Mouse (Mus musculus): ENCODE measurements around the gene BC107364.
"Not testable (repeated sequence)": the region's sequence is repeated elsewhere in the genome, so short reads cannot be mapped to it uniquely, and the experiment has no call there.

Gene BC107364

DNA sequence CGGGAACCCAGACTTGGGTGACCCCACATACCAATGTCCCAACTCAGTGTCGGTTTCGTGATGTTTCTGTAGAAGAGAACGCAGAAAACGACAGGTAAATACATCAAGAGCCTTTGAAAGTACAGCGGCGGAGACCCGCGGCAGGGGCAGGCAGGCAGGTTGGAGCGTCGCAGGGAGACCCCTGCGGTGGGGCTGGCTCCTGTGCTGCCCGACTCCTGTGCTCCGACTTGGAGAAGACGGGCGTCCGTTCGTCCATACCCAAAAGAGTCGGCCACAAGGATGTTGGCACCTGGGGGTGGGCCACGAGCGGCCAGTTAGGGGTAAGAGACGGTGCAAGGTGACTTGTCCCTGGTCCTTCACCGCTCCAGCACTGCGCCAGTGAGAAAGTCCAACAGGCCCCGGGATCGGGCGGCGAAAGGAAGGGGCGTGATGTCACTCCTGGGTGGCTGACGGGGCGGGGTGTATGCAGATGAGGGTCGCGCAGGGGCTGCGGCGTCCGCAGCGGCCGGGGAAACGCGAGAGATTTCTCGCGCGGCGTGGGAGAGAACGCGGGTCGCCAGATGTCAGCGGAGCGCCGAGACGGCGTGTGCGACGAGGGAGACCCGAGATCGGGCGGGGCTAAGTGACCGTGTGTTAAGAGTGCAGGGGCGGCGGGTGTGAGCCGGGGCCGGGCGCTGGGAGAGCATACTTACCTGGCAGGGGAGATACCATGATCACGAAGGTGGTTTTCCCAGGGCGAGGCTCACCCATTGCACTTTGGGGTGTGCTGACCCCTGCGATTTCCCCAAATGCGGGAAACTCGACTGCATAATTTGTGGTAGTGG lies 2.1 kb downstream of the BC107364 start:
- not testable (repeated sequence) for DNase-seq

GRCm38 (mm10) chr3:96445436-96445835 lies 6.7 kb downstream of the BC107364 start:
- DNase-seq = no peak

- peak; percentile 66 to 77 for DNase-seq
Observed at GRCm38 (mm10) chr3:96440578-96440977, 11.5 kb downstream of the BC107364 start.

- no peak for DNase-seq
Observed at GRCm38 (mm10) chr3:96435557-96436091, 16.5 kb downstream of the BC107364 start.

GRCm38 (mm10) chr3:96432207-96432606 lies 19.9 kb downstream of the BC107364 start:
- no peak for DNase-seq

- DNase-seq = no peak
Observed at GRCm38 (mm10) chr3:96429819-96430132, 22.3 kb downstream of the BC107364 start.

DNA sequence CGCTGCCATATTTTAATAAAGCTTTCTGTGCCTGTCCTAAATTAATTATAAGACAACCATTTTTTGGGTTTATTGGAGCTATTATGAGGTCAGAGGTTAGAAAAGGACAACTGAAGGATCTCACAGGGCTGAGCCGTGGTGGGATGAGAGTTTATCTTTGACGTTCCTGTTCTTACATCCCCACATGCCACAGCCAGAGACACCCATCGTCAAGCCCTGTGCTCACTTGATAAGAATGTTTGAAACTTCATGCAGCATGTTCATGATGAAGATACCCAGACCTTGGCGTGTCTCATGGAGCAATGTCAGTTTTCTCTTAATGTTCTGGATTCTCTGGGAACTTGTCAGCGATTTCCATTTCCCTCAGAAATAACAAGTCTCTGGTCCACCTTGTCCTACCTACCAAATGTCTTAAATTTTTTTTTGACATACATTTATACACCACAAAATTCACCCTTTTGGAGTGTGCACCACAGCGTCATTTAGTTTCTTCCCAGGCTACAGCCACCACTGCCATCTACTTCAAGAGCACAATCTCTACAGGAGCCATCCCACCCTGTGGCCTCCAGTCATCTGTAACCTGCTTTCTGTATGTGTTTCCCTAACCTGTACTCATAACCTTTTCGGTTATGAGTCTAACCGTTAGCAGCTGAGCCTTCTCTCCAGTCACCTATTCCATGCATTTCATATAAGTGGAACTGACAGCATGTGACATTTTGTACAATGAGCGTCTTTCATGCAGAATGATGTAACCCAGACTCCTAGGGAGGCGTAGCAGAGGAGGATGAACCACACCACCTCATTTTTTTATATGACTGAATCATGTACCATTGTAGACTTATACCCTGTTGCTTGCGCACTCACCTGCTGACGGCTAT lies 22.9 kb downstream of the BC107364 start:
- DNase-seq = no peak

DNA sequence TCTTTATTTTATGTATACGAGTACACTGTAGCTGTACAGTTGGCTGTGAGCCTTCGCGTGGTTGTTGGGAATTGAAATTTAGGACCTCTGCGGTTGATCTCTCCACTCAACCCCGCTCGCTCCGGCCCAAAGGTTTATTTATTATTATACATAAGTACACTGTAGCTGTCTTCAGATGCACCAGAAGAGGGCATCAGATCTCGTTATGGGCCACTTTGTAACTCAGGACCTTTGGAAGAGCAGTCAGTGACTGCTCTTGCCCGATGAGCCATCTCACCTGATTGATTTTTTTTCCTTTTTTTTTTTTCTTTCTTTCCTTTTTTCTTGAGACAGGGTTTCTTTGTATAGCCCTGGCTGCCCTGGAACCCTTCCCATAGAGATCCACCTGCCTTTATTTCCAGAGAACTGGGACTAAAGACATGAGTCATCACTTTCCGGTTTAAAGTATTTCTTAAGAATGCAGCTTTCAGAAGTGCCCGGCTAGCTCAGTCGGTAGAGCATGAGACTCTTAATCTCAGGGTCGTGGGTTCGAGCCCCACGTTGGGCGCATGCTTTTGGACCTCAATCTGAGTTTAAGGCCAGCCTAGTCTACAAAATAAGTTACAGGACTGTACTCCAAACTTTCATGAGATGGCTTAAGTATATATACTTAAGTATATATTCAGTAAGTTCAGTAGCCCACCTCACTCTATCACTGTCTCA lies 24.2 kb downstream of the BC107364 start:
- no peak for DNase-seq

GRCm38 (mm10) chr3:96427311-96427710 lies 24.8 kb downstream of the BC107364 start:
- DNase-seq = no peak

- no peak for DNase-seq
Observed at GRCm38 (mm10) chr3:96426268-96426667, 25.8 kb downstream of the BC107364 start.

DNA sequence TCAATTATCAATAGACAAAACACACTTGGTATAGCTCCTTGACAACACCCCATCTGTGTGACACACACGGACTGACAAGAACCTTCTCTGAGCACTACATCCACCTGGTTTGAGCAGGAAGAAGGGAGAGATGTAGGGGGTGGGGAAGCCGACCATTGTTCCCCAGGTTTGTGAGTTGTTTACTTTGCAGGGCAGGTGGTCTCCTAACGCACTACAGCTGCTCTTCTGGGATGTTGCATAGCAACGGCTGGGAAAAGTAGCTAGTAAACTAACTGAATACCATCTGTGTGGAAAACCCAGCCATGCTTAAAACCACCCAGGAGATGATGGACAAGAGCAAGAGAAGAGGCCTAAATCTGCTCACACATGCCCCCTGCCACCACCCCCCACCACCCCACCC lies 27.7 kb downstream of the BC107364 start:
- DNase-seq = not testable (repeated sequence)

DNA sequence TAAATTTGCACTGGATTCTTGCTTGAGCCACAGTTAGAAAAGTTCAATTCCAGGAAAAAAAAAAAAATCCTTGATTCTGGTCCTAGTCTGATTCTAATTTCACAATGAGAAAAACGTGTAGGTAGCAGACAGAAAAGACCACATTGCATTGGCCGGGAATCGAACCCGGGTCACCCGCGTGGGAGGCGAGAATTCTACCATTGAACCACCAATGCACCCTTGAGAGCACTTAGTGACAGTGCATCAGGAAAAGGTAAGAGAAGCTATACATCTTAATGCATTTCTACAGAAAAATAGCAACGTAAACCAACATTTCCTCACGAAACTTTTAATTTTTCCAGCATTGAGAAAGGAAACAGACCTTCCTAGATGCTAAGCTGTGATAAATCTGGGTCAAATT lies 28.2 kb downstream of the BC107364 start:
- no peak for DNase-seq

GRCm38 (mm10) chr3:96420796-96421195 lies 31.3 kb downstream of the BC107364 start:
- DNase-seq = no peak

DNA sequence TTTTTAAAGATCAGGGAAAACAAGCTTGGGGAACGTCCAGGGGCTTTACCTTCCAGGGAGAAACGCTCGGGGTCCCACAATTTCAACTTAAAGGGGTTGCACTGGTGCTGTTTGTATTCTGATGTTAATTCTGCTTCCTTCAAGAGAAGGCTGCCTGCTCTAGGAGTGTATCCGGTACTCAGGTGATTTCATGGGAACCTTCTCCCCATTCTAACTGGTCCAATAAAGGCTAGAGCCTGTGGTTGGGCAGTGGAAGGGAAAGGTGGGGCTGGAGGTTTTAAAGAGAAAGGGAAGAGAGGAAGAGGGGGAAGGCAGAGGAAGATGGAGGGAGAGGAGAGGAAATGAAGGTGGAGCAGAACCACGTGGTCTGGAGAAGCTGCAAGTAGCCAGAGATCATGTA lies 33.2 kb downstream of the BC107364 start:
- DNase-seq = not testable (repeated sequence)

GRCm38 (mm10) chr3:96417850-96418815 lies 34.0 kb downstream of the BC107364 start:
- no peak for DNase-seq

DNA sequence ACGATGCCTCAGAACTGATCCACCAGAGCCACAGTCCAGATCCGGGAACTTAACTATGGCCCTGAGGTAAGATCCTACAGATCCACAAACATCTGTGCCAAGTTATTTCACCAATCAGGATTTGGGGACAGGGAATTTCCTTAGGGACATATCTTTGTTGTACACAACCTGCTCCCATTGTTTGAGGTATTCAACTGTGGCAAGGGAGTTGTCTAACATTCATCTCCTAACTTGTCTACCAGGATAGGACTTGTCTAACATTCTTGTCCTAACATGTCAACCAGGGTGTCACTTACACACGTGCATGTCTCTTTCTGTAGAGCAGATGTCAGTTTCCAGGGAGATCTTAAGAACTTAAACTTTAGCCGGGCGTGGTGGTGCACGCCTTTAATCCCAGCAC lies 35.5 kb downstream of the BC107364 start:
- no peak for DNase-seq

GRCm38 (mm10) chr3:96416056-96416455 lies 36.0 kb downstream of the BC107364 start:
- DNase-seq = no peak

GRCm38 (mm10) chr3:96414951-96415327 lies 37.2 kb downstream of the BC107364 start:
- no peak for DNase-seq

GRCm38 (mm10) chr3:96414126-96414950 lies 37.8 kb downstream of the BC107364 start:
- DNase-seq = peak; percentile 80 to 83

DNA sequence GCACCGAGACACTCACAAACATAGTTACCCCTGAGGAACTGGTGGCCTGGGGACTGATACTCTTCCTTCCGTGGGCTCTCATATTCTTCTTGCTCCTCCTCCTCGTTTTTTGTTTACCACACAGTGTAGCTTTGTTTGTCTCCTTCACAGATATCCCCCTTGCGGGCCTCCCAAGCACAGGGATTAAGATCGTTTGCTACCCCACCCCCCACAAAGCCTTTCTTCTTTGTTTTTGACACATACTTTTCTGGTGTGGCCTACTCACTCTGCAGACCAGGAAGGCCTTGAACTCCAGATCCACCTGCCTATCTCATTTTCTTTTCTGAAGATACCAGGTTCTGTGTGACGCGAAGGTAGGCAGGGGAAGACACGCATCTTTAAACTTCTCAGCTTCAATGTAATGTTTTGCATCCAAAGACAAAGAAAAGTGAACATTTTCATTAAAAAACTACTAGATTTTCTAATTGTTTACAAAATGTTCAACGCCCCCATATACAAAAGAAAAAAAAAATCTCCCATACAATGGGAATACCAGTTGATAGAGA lies 38.5 kb downstream of the BC107364 start:
- DNase-seq = no peak

GRCm38 (mm10) chr3:96411821-96412220 lies 40.3 kb downstream of the BC107364 start:
- DNase-seq = no peak

Measured in lung, adult 18-20 months (tissue).